Mouse (Mus musculus) urinary bladder, adult 2 months (tissue): ENCODE data around the gene Lgals7. TPM values are rescaled to one million over a fixed set of nuclear protein-coding genes. Genes with fewer than 3 reads are reported as not detected.

Experiments used
- DNase-seq: peaks from one replicate; pipeline ENCODE4 v3.0.0; 2022; ENCODE audit warnings: low spot score
- polyA plus RNA-seq: library from polyadenylated mRNA; depleted of rRNA; stranded (reverse); fragments of >200 nt; gene quantifications from 2 replicates; pipeline ENCODE4 v1.2.3, GENCODE M21; 2012

Lgals7 gene
- polyA plus RNA-seq, 1 experiment: 3.6 TPM

DNA sequence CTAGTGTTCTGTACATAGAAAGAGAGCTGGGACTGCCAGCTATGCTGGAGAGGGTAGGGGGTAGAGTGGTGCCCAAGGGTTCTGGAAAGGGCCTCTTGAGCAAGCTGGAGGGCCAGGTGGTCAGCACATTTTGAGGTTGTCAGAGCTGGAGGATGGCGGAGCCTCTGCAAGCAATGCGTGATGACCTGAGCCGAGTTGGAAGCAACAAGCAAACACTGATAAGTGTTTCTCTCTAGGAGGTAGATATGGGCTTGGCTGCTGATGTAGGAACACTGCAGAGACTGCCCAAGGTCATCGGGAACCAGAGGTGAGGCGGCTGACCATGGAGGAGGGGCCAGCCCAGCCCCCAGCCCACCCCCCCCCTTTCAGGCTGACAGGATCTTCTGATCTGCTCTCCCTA is 32.7 kb upstream of the Lgals7 start:
- DNase-seq: no peak

DNA sequence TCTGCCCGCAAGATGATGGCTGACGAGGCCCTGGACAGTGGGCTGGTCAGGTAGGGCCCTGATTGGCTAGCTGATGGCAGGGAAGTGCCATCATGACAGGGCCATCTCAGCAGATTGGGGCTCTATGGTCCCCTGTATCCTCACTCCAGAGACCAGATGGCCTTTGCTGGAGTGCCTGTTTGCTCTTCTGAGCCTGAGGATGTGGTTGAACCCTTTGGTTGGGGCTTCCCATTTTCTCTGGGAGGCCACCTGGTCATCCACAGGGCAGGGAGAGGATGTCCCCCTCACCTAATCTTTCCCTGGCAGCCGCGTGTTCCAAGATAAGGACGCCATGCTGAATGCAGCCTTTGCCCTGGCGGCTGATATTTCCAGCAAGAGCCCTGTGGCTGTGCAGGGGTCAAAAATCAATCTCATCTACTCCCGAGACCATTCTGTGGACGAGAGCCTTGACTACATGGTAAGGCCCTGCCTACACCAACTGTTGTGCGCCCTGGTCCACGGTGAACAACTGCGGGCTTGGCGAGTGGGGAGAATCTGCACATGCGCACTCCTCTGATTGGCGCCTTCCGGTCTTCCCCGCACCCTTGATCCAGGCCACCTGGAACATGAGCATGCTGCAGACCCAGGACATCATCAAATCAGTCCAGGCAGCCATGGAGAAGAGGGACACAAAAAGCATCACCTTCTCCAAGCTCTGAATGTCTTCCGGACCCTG is 32.1 kb upstream of the Lgals7 start:
- no peak for DNase-seq

DNA sequence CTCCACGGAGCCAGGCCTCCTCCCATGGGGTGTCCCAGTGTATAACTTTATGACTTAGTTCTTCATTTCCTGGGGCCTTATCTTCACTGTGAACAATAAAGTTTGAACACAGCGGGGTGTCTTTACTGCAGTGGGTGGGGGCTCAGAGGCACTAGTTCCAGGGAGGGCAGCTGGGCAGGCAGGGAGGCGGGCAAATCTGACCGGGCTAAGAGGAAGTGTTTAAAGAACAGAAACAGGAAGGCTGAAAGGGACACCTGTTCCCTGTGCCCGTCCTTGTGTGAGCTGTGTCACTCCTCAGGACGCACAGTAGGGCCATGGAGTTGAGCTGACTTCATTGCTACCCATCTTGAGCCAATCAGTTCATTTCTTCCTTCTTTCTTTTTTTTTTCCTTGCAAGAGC is 31.5 kb upstream of the Lgals7 start:
- DNase-seq: no peak

DNA sequence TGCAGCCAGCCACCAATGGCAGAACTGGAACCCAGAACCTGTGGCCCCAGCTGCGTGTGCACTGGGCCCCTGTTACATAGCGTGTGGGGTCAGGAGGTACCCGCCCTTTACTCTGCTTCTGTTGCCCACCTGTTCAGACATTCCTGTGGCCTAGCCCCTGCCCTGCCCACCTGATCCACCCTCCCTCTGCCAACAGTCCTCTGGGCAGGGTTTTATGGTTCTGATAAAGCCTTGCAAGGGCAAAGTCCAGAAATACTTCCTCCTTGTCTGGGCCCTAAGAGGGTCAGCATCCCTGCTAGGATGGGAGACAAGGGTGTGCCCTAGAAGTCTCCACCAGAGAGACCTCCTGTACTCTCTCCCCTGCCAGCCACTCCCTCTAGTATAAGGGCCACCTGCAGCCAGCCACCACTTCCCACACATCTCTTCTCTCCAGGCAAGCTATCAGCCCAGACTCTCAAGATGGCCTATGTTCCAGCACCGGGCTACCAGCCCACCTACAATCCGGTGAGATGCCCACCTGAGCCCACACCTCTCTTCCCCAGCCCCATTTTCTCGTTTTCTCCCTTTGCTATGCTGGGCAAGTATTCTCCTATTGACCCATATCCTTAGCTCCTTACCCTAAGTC is 29.8 kb upstream of the Lgals7 start, which contains the start of gene Lgals4:
Lgals4 (plus strand) TSS at position 132 of the 625 bp plus-strand sequence.
- DNase-seq: no peak

DNA sequence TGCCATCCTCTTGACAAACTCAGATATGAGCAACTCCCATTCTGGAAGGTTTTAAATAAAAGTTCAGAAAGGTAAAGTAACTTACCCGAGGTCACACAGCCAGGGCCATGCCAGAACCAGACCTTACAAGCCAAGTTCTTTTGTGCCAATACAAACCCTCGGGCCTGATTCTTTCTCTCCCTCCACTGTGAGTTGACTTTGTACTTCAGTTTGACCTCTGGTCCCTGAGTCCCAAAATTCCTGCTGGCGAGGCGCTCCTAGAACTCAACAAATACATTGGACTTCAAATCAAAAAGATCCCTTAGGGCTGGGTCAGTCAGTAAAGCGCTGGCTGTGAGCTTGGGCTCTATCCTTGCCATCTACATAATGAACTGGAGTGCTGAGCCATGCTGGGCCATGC is 26.7 kb upstream of the Lgals7 start:
- DNase-seq: no peak

DNA sequence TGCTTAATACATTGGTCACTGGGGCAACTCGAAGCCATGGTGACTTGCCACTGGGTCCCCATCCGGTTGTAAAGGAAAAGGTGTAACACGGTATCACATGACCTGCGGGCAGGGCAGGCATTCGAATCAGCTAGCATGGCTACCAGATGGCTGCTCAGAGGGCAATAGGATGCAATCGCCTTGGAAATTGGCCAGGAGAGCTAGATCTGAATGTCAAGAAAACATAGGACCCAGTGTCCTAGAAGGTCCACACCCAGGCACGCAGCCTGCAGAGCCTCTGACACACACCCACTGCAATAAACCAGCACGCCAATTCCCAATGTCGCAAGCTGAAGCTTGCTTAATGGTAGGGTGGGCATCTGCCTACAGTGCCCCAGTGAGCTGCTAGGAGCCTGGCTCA is 25.3 kb upstream of the Lgals7 start:
- DNase-seq: no peak

DNA sequence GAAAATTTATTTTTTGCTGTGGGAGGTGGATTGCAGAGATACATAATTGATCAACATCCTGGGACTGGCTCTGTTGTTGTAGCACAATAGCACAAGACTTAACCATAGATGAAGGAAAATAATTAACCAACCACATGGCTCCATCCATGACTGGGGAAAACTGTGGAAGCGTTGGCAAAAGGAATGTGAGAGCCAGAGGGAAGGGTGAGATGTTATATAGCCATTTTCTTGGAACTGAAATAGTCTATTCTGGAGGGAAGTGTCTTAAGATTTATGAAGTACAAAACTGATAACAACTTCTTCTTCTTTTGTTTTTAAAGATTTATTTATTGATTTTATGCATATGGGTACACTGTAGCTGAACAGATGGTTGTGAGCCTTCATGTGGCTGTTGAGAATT is 16.4 kb upstream of the Lgals7 start:
- no peak for DNase-seq

DNA sequence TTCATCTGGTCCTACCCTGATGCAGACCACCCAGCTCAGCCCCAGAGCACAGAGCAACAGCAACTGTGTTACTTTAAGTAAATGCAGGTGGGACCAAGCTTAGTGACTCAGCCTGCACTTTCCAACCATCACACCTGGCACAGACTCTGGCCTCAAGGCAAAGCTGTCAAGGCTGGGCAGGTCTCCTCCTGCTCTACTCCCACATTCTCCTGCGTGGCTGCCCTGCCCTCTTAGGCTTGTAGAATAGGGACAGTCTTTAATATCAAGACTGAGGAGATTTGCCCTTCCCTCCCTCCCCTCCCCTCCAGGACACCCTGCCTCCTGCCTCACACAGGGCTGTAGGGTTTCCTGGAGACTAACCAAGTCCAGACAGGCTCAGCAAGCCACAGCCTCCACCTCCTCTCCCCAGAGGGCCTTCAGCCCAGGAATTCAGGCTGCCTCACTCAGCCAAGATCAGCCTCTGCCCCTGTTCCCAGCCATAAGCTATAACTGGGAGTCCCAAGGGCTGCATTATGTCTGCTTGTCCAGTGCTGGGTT is 13.9 kb upstream of the Lgals7 start:
- DNase-seq: peak; percentile 40

DNA sequence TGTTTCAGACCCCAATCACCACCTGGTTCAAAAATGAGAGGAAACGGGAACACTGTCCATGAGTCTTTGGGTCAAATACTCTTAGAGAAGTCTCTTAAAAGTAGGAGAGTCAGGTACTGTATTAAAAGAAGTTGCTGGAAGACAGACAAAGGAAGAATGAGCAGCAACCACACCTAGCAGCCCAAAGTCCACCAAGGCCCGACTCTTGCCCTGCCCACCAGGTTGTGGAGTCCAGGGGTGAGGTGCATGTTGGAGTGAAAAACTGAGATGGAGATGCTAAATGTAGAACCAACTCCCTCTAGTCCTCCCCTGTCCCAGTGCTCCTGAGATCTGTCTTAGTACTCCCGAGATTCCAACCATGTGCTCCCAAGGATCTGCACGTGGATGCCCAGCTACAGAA is 13.0 kb upstream of the Lgals7 start:
- no peak for DNase-seq

DNA sequence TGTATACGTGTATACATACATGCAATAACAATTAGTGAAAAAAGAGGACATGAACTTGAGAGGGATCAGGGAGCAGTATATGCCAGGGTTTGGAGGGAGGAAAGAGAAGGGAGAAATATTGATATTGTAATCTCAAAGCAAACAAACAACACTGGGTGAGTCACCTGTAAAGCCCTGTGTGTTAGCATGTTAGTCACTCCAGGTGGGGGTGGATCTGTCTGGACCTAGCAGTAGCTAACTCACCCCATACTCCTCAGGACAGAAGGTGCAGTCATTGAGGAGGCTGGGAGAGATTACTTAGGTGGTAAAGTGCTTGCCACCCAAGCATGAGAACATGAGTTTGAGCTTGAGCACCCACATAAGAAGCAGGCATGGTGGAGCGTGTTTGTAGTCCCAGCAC is 3.7 kb upstream of the Lgals7 start:
- no peak for DNase-seq

DNA sequence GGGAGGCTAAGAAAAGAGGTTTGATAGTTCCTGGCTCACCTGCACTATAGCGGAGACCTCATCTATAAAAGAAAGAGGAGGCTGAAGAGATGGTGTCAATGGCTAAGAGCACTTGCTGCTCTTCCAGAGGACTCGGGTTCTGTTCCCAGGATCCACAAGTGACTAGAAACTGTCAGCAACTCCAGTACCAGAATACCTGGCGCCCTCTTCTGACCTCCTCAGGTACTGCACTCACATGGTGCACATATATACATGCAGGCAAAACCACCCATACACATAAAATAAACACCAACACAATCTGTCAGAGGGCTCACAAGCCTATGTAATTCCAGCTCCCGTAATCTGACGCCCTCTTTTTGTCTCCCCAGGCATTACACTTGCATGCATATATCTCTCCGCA is 2.8 kb upstream of the Lgals7 start:
- DNase-seq: no peak

DNA sequence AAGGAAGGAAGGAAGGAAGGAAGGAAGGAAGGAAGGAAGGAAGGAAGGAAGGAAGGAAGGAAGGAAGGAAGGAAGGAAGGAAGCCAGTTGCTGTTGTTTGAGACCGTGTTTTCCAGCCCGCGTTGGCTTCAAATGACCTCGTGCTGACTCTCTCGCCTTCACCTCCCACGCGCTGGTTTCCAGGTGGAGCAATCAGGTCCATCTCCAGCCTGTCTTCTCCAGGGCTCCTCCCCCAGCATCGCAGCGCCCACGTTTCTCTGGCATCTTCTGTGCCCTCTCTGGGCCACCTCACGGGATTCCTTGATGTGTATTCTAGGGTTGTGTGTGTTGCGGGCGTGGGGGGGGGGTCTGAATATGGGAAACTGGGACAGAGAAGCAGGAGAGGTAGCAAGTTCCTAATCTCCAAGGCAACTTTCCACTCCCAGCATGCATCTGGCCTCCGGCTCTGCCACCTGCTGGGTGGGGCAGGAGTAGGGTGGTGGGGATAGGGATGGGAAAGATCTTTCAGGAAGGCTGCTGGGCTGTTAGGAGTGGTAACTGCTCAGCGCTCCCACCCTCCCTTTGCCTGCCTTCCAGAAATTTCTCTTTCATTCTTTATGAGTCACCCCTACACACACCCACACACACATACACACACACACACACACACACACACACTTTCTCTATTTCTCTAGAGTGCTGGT is 695 bp upstream of the Lgals7 start:
- DNase-seq: no peak

DNA sequence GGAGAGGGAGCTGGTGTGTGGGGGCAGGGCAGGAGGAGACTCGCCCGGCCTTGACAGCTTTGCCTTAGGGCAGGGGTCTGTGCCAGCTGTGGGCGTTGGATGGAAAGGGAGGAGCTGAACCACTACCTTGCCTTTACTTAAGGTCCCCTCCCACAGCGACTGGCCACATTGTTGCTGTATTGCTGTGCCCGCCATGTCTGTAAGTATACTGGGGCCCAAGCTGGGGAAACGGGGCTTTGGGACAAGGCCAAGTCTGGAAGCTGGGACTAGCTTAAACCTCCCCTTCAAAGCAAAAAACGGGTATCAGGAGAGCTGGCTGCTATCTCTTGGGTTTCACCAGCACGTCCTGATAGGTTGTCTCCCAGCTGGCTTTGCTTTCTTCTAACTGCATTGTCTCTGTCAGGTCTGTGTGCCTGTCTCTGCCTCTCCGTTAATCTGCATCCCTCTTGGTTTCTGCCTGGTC is 666 bp downstream of the Lgals7 start:
- DNase-seq: no peak

DNA sequence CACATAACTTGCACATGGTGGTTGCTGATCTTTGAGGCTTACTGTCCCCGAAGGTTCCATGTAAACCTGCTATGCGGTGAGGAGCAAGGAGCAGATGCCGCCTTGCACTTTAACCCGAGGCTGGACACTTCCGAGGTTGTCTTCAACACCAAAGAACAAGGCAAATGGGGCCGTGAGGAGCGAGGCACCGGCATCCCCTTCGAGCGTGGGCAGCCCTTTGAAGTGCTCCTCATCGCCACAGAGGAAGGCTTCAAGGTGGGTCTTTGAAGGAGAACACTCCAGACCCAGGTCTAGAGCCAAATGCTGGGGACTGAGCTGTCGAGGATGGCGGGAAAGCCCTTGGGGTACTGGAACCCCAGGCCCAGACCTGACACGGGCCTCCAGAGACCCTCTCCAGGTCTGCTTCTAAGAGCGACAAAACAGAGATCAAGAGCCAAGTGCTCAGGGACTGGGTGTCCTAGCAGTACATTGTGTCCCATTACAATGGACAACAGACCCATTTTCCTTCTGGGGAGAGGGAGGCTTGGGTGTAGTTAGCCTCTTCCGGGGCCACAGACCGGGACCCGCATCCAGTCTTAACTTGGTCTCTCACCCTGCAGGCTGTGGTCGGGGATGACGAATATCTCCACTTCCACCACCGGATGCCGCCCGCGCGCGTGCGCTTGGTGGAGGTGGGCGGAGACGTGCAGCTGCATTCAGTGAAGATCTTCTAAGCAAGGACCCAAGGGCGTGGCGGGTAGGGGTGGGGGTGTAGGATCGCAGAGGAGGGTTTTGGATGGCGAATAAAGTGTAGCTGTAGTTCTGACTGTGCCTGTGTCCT is 2.0 kb downstream of the Lgals7 start:
- peak; percentile 60 for DNase-seq

DNA sequence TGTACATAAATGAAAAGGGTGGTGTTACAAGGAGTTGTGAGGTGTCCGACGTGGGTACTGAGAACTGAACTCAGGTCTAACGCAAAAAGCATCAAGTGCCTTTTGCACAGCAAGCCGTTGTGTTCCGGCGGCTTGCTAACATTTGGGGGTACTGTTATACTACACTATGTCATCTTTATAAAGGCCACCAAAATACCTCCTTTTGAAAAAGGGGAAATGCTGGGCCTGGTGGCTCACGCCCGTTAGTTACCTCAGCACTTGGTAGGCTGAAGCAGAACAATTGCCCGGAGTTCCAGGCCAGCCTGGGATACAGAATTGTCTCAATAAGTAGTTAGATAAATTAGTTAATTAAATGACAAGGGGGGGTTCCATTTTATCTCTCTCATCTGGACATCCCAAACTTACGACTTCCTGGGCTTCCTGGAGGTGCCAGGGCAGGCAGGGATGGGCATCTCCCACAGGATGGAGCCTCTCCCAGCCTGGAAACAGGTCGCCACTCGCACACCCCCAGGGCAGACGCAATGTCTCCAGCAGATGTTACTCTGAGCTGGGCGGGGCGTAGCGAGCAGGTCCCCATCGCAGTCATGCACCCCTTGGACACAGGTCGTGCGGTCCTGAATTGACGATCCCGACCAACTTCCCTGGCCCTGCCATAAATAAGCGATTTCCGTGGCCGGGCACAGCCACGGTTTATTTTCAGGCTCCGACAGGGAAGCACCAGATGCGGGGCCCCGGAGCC is 3.3 kb downstream of the Lgals7 start:
- no peak for DNase-seq

DNA sequence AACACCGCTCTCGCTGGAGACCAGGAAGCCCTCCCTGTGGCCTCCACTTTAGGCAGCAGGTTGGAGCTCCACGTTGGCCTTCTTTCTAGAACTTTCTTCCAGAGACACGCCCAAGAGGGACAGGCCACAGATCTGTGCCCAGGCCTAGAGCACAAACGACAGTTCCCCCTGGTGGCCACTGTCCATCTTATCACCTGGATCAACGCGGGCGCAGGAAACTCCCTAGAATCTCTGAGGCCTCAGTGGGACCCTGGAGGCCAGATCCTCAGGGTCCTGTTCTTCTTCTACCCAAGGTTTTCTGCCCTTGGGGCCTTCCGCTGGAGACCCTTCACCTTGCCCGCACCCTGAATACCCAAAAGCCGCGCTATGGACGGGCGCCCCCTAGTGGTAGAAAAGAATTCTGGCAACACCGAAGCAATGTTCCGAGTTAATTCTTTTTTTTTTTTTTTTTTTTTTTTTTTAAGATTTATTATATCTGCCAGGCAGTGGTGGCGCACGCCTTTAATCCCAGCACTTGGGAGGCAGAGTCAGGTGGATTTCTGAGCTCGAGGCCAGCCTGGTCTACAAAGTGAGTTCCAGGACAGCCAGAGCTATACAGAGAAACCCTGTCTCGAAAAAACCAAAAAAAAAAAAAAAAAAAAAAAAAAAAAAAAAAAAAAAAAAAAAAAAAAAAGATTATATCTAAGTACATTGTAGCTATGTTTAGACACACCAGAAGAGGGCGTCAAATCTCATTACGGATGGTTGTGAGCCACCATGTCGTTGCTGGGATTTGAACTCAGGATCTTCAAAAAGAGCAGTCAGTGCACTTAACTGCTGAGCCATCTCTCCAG is 4.1 kb downstream of the Lgals7 start:
- peak; percentile 65 for DNase-seq

DNA sequence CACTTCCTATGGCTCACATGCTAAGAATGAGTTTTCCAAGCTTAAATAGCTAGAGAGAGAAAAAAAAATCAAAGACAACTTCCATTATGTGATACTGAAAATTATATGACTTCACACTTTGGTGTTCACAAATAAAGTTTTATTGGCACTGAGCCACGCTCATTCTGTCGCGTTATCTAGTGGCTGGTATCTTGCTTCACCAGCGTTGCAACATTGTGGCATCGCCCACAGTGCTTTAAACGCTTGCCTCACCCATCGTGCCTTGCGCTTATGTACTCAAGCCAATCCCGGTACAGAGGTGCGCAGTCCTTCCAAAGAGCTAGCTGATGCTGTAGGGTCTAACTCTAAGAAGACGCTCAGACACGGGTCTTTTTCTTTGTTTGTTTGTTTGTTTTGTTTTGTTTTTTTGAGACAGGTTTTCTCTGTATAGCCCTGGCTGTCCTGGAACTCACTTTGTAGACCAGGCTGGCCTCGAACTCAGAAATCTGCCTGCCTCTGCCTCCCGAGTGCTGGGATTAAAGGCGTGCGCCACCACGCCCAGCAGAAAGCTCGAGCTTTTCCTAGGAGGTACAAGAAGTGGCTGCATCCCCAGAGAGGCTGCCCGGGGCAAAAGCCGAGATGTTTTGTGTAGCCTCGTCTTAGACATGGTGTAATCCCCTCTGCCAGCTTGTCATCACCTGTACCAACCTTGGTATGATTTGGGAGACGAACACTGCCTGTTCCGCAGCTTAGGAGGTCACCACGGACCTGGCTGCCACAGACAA is 7.4 kb downstream of the Lgals7 start:
- no peak for DNase-seq

DNA sequence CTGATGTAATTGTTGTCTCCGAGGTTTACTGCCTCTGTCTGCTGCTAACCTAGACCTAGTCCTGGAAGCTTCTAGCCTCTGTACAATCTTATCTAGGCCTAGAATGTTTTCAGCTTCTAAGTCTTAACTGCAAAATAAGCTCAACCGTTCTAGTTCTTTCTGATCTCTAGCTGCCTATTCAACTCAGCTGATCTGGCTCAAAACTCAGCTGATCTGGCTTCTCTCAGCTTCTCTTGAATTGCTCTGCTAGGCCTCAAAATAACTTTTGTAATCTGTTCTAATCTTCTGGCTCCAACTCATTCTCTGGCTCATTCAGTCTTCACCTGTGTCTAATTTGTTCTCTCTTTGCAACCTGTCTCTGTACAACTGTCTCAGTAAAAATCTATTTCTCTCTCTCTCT is 10.9 kb downstream of the Lgals7 start:
- DNase-seq: no peak

DNA sequence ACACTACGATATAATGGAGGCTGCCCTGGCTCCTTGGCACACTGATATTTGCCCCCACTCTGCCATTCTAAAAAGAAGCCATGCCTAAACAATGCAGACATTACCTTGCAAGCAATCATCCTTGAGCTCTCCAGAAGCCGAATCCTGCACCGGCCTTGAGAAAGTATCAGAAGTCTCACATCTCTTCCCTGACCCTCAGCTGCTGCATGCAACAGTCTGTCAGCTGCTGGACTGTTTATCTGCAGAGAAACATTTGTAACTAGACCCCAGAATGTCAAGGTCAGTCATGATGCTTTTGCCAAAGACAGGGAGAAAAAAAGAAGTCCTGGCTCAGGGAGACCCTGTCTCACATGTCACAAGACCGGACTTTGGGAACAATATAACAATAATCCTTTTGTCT is 12.4 kb downstream of the Lgals7 start:
- no peak for DNase-seq

DNA sequence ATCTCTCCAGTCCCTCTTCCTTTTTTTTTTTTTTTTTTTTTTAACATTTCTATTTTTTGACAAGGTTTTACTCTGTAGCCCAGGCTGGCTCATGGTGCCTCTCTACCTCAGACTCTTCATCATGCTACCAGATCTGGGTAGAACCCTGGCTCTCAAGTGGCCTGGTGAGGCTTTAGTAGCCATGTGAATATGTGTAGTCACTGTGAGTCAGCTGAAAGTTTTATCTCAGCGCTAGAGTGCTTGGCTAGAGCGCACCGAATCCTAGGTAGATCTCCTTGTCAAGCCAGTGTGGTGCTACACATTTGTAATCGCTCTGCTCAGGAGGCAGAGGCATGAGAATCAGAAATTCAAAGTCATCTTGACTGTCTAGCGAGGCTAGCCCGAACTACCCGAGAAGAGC is 13.5 kb downstream of the Lgals7 start:
- no peak for DNase-seq
